Mouse (Mus musculus): ENCODE measurements around the gene Myl6.

The Myl6 gene

GRCm38 (mm10) chr10:128489785-128490184 lies 4.2 kb downstream of the Myl6 start:
- in situ Hi-C loops (cut with MboI): no loop called here

- in situ Hi-C loops (cut with MboI): no loop called here
Measured at GRCm38 (mm10) chr10:128489380-128489779, 4.6 kb downstream of the Myl6 start.

GRCm38 (mm10) chr10:128488776-128489175 lies 5.2 kb downstream of the Myl6 start:
- in situ Hi-C loops (cut with MboI): no loop called here

GRCm38 (mm10) chr10:128487861-128488712 lies 5.9 kb downstream of the Myl6 start:
- in situ Hi-C loops (cut with MboI): no loop called here

GRCm38 (mm10) chr10:128486370-128486769 lies 7.6 kb downstream of the Myl6 start:
- in situ Hi-C loops (cut with MboI): no loop called here

- in situ Hi-C loops (cut with MboI): no loop called here
Measured at GRCm38 (mm10) chr10:128474366-128474765, 19.6 kb downstream of the Myl6 start.

- in situ Hi-C loops (cut with MboI): no loop called here
Measured at GRCm38 (mm10) chr10:128460270-128460630, 33.7 kb downstream of the Myl6 start.

GRCm38 (mm10) chr10:128459409-128460269 lies 34.3 kb downstream of the Myl6 start:
- in situ Hi-C loops (cut with MboI): loop anchor here (10.0 kb wide), 1 partner anchor 125 kb away; the partner anchor contains the start of gene Cs

GRCm38 (mm10) chr10:128458719-128459408 lies 35.1 kb downstream of the Myl6 start, which contains the start of gene Smarcc2:
Gene Smarcc2, plus strand, starts transcription at chr10:128459248.
- in situ Hi-C loops (cut with MboI): loop anchor here (10.0 kb wide), 1 partner anchor 124 kb away; the partner anchor contains the start of gene Cs

- in situ Hi-C loops (cut with MboI): loop anchor here (10.0 kb wide), 1 partner anchor 124 kb away; the partner anchor contains the start of gene Cs
Measured at GRCm38 (mm10) chr10:128458348-128458718, 35.6 kb downstream of the Myl6 start.

- in situ Hi-C loops (cut with MboI): loop anchor here (10.0 kb wide), 1 partner anchor 123 kb away; the partner anchor contains the start of gene Cs
Measured at GRCm38 (mm10) chr10:128457676-128458075, 36.3 kb downstream of the Myl6 start.

- in situ Hi-C loops (cut with MboI): loop anchor here (10.0 kb wide), 1 partner anchor 120 kb away; the partner anchor contains the start of gene Cs
Measured at GRCm38 (mm10) chr10:128455280-128455679, 38.7 kb downstream of the Myl6 start.

- in situ Hi-C loops (cut with MboI): loop anchor here (10.0 kb wide), 1 partner anchor 120 kb away; the partner anchor contains the start of gene Cs
Measured at GRCm38 (mm10) chr10:128454471-128454870, 39.5 kb downstream of the Myl6 start.

GRCm38 (mm10) chr10:128451014-128451413 lies 42.9 kb downstream of the Myl6 start:
- in situ Hi-C loops (cut with MboI): loop anchor here (10.0 kb wide), 1 partner anchor 116 kb away; the partner anchor contains the start of gene Cs

- in situ Hi-C loops (cut with MboI): no loop called here
Measured at GRCm38 (mm10) chr10:128445407-128445806, 48.5 kb downstream of the Myl6 start.

- in situ Hi-C loops (cut with MboI): loop anchor here (5.0 kb wide), 1 partner anchor 37 kb away; no protein-coding TSS in a partner anchor
Measured at GRCm38 (mm10) chr10:128444354-128444753, 49.6 kb downstream of the Myl6 start.

GRCm38 (mm10) chr10:128442718-128443117 lies 51.2 kb downstream of the Myl6 start:
- in situ Hi-C loops (cut with MboI): loop anchor here (5.0 kb wide), 1 partner anchor 35 kb away; no protein-coding TSS in a partner anchor

- in situ Hi-C loops (cut with MboI): loop anchor here (5.0 kb wide), 1 partner anchor 34 kb away; no protein-coding TSS in a partner anchor
Measured at GRCm38 (mm10) chr10:128441324-128442119, 52.4 kb downstream of the Myl6 start.

Measured in mature B cell (primary cell).